Mouse (Mus musculus) bone marrow, adult 2 months (tissue): ENCODE results near the gene Susd6.

Experiments used
- CTCF ChIP-seq: fragments of 200-500 bp; IDR thresholded peaks from 2 replicates; pipeline ENCODE4 v1.5.1; 2011; ENCODE audit warnings: low read length, control low read depth; ENCODE audit not compliant: control insufficient read depth, insufficient read depth
- POLR2A ChIP-seq: fragments of 200-500 bp; IDR thresholded peaks from 2 replicates; pipeline ENCODE4 v1.6.1; 2011; ENCODE audit warnings: low read depth, mild to moderate bottlenecking, control low read depth, low read length, borderline replicate concordance; ENCODE audit not compliant: control insufficient read depth

- no peak for TF ChIP-seq CTCF
- no peak for TF ChIP-seq POLR2A
Measured at GRCm38 (mm10) chr12:80810005-80810404, 19.7 kb downstream of the Susd6 start.
